Mouse (Mus musculus) kidney, postnatal 25 days (tissue): ENCODE measurements around the gene Tmem251.

ENCODE experiments used
- DNase-seq, 2 experiments: peaks; one replicate each; pipeline ENCODE4 v3.0.0; 2021; ENCODE audit warnings: mixed read lengths in 2 of 2

The Tmem251 gene

GRCm38 (mm10) chr12:102710851-102711375, 32.6 kb upstream of the Tmem251 start:
- DNase-seq = no peak

- peak in 1 of 2 experiments; percentile 30 for DNase-seq
Measured at GRCm38 (mm10) chr12:102713153-102713865, 30.3 kb upstream of the Tmem251 start.

- no peak for DNase-seq
Measured at GRCm38 (mm10) chr12:102714116-102714515, 29.4 kb upstream of the Tmem251 start.

GRCm38 (mm10) chr12:102714654-102715395, 28.7 kb upstream of the Tmem251 start:
- DNase-seq = no peak

- DNase-seq = peak; percentile 33 to 46
Measured at GRCm38 (mm10) chr12:102719552-102720315, 23.8 kb upstream of the Tmem251 start.

GRCm38 (mm10) chr12:102722451-102722850, 21.1 kb upstream of the Tmem251 start:
- DNase-seq = no peak

GRCm38 (mm10) chr12:102722966-102723365, 20.6 kb upstream of the Tmem251 start:
- DNase-seq = no peak

GRCm38 (mm10) chr12:102723861-102724260, 19.7 kb upstream of the Tmem251 start:
- no peak for DNase-seq

- DNase-seq = no peak
Measured at GRCm38 (mm10) chr12:102725146-102725545, 18.4 kb upstream of the Tmem251 start.

GRCm38 (mm10) chr12:102725761-102726175, 17.8 kb upstream of the Tmem251 start:
- DNase-seq = peak in 1 of 2 experiments; percentile 60

- peak; percentile 89 to 92 for DNase-seq
Measured at GRCm38 (mm10) chr12:102729855-102730797, 13.4 kb upstream of the Tmem251 start.

GRCm38 (mm10) chr12:102730798-102731619, 12.6 kb upstream of the Tmem251 start:
- peak; percentile 13 to 40 for DNase-seq

GRCm38 (mm10) chr12:102733381-102733780, 10.2 kb upstream of the Tmem251 start:
- DNase-seq = peak; percentile 69 to 76

GRCm38 (mm10) chr12:102739096-102739495, 4.5 kb upstream of the Tmem251 start:
- DNase-seq = no peak

- peak in 1 of 2 experiments; percentile 13 for DNase-seq
Measured at GRCm38 (mm10) chr12:102740285-102740684, 3.3 kb upstream of the Tmem251 start.

- no peak for DNase-seq
Measured at GRCm38 (mm10) chr12:102742056-102742455, 1.5 kb upstream of the Tmem251 start.

- no peak for DNase-seq
Measured at GRCm38 (mm10) chr12:102743036-102743588, 450 bp upstream of the Tmem251 start.

- DNase-seq = no peak
Measured at GRCm38 (mm10) chr12:102744839-102745238, 1.3 kb downstream of the Tmem251 start.

- DNase-seq = no peak
Measured at GRCm38 (mm10) chr12:102748256-102748655, 4.7 kb downstream of the Tmem251 start.

GRCm38 (mm10) chr12:102756304-102756703, 12.7 kb downstream of the Tmem251 start:
- peak in 1 of 2 experiments; percentile 43 for DNase-seq
